Mouse (Mus musculus): ENCODE measurements at regions not wholly inside any gene's neighbourhood (a gene's known extent, or its start where the extent isn't known, plus 50 kb on each side); places are given as distances from the start of the nearest gene placed in this dataset.

GRCm38 (mm10) chr5:120270887-120271616, 154.8 kb downstream of the Rbm19 start:
- TF ChIP-seq CTCF (conservative IDR thresholded peaks at IDR 0.05; ENCODE audit: low read length) = no peak
- TF ChIP-seq POU5F1 (IDR thresholded peaks at IDR 0.05; ENCODE audit: borderline replicate concordance, low read length) = no peak

Data from E14TG2a.4 (cell line).